Mouse (Mus musculus): ENCODE results near the gene Bdkrb2.

DNA sequence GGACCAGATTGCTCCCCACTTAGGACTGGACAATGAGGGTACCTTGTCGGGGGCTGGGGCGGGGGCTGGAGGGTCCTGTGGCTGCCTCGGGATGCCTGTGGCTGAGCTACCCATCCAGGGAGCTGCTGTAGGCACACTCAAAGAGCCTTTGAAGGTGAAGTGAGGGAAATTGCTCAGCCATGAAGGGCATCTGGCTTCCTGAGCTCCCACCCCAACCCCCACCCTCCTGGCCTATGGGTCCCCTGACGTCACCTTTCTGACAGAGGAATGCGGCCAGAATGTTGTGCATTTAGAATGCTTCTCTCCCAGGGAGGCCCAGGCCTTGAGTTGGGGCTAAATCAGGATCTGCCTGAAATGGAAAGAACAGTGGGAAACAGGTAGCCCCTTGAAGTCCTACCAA, 7.9 kb upstream of the Bdkrb2 start:
- no peak for TF ChIP-seq CTCF (IDR thresholded peaks at IDR 0.05; ENCODE audit: low read depth)
- no peak for TF ChIP-seq EP300 (optimal IDR thresholded peaks at IDR 0.05)
